Mouse (Mus musculus) urinary bladder, postnatal 14 days (tissue): ENCODE data around the gene Bach1.
A peak's percentile ranks its signal among the peaks of the same experiment; 100 is the strongest.

Experiments used
- DNase-seq: peaks from one replicate; pipeline ENCODE4 v3.0.0; 2021; ENCODE audit warnings: low spot score

The Bach1 gene

GRCm38 (mm10) chr16:87711961-87712360, 13.2 kb downstream of the Bach1 start:
- DNase-seq: no peak

GRCm38 (mm10) chr16:87712986-87713693, 14.4 kb downstream of the Bach1 start:
- peak; percentile 43 for DNase-seq

GRCm38 (mm10) chr16:87714550-87714949, 15.8 kb downstream of the Bach1 start:
- no peak for DNase-seq

DNA sequence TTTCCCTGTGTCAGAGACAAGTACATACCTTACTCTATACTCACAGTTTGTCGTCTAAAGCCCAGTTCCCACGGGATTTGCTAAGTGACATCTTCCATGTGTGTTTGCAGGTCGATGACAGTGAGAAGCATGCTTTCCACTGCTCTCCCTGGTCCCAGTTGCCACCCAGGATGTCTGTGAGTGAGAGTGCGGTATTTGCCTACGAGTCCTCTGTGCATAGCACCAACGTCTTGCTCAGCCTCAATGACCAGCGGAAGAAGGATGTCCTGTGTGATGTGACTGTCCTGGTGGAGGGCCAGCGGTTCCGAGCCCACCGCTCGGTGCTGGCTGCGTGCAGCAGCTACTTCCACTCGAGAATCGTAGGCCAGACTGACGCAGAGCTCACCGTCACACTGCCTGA, 16.5 kb downstream of the Bach1 start:
- DNase-seq: no peak

GRCm38 (mm10) chr16:87716269-87716668, 17.5 kb downstream of the Bach1 start:
- no peak for DNase-seq

GRCm38 (mm10) chr16:87717046-87717660, 18.4 kb downstream of the Bach1 start:
- DNase-seq: no peak

DNA sequence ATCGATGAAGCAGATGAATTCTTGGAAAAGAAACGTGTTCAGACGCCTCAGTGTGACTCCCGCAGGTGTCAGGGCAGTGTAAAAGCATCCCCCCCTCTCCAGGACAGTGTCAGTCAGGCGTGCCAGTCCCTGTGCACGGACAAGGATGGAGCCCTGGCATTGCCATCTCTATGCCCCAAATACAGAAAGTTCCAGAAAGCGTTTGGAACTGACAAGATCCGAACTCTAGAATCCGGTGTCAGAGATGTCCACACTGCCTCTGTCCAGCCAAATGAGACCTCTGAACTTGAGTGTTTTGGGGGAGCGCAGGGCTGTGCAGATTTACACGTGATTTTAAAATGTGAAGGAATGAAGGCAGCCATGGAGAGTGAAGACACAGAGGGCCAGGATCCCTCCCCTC, 20.3 kb downstream of the Bach1 start:
- DNase-seq: no peak

GRCm38 (mm10) chr16:87719688-87720283, 21.0 kb downstream of the Bach1 start:
- no peak for DNase-seq

DNA sequence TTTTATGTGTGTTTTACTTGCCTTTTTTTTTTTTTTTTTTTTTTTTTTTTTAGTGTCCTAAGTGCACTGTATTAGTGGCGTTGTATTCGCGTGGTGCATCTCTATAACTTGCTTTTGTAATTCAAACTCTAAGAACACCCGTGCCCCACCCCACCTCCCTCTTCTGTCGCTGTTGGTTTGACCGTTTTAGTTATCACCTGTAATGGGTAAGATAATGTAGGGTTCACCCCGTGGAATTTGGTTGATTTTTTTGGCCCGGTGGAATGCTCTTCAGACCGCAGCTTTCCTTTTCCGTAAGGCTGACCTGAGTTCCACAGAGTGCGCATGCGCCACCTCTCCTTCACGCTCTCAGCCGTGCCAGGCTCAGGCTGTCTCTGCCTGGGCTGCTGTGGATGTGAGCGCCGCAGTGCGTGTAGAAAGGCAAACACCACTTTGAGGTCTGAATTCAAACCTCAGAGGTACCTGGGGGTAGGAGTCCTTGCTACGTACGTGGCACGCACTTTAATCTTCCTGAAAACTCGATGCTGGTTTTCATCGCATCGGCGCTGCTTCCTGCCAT, 22.2 kb downstream of the Bach1 start:
- no peak for DNase-seq

DNA sequence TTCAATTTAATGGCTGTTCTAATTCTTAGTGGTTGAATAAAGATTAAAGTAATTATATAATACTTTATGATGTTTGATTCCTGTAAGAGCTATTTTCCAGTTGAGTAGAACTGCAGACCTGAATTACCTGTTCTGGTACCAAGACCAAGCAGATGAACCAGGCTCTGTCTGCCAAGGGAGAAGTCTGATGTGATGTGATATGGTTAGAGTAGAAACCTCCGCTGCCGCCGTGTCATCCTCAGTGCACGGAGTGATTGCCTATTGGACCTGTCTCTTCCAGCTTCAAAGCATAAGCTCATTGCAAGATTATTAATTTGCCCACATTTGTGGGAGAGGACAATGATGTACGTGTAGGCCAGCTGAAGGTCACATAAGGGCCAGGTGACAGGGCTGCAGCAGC, 24.1 kb downstream of the Bach1 start:
- DNase-seq: no peak

DNA sequence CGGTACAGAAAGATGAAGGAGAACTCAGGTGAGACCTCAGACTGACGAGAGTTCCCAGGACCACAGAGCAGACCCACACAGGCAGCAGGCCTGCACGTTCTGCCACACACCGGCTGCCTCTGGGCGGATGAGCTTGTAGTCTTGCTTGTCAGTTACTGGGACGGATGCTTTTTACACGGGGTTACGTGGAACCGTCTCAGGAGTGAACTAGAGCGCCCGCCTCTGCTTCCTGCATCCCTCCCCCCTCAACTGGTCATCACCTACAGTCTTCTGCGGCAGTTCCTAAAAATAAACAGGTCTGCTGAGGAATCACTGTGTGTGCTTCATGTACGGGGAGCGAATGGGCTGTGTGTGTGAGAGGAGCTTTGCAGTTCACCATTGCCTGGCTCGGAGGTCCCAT, 24.7 kb downstream of the Bach1 start:
- DNase-seq: no peak

DNA sequence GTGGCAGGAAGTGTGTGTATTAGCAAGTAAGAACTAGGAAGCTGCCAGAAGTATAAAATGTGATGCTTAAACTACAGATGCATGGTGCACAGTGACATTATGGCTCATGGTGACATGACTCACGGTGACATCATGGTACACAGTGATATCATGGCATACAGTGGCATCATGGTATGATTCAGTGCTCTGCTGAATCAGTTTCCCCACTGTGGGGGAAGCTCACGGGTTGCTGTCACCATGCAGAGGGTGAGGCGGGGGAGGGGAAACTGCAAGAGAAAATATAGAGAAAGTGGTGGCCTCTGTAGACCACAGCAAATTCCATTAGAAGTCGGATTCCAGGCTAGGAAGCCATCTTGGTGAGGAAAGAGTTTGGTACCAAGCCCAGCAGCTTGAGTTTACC, 26.1 kb downstream of the Bach1 start:
- no peak for DNase-seq

DNA sequence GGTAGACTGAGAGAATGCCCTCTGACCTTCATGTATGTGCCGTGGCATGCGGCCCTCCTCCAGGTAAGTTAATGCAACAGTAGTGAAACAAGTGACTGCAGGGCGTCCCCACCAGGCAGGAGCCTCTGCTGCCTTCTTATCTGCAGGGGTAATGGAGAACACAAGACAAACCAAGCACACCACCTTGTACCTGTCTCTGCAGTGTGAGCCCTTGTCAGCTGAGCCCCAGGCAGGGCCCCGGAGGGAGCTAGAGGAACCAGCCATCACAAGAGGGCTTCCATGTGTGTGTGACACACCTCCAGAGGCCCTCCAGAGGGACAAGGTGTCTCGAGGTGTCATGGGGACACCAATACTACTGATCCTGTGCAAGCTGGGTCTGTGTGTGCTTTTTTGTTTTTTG, 26.5 kb downstream of the Bach1 start:
- DNase-seq: no peak

DNA sequence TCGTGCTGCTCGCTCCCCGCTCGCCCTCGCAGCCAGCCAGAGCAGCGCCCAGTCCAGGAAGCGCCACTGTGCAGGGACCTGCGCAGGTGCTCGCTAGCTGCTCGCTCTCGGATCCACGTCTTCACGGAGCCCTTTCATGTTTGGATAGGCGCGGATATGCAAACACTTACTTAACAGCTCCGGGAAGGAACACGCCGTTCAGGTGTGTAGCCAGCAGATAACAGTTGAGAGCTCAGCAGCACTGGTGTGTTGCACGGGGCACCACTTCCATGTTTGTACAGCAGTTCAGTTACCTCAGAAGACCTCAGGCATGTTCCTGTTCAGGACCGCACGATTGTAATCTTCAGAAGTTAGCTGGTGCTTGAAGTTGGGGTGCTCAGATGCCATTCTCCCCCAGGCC, 27.2 kb downstream of the Bach1 start:
- no peak for DNase-seq

GRCm38 (mm10) chr16:87726369-87726768, 27.6 kb downstream of the Bach1 start:
- no peak for DNase-seq

- no peak for DNase-seq
These were observed 28.5 kb downstream of the Bach1 start for GRCm38 (mm10) chr16:87727250-87727649.

- no peak for DNase-seq
These were observed 29.2 kb downstream of the Bach1 start for GRCm38 (mm10) chr16:87727918-87728317.

- no peak for DNase-seq
These were observed 30.0 kb downstream of the Bach1 start for GRCm38 (mm10) chr16:87728703-87729102.

DNA sequence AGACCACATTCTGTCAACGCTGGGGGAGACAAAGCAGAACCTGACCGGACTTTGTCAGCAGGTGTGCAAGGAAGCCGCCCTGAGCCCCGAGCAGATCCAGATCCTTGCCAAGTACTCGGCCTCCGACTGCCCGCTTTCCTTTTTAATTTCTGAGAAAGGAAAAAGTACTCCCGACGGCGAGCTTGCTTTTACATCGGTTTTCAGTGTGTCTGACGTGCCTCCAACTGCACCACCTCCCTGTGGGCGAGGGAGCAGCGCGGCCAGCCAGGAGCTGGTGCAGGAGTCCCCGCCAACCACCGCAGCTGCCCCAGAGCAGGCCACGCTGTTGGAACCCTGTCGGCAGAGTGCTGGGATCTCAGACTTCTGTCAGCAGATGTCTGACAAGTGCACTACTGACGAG, 30.7 kb downstream of the Bach1 start:
- DNase-seq: no peak

GRCm38 (mm10) chr16:87734868-87735381, 36.2 kb downstream of the Bach1 start:
- DNase-seq: no peak

DNA sequence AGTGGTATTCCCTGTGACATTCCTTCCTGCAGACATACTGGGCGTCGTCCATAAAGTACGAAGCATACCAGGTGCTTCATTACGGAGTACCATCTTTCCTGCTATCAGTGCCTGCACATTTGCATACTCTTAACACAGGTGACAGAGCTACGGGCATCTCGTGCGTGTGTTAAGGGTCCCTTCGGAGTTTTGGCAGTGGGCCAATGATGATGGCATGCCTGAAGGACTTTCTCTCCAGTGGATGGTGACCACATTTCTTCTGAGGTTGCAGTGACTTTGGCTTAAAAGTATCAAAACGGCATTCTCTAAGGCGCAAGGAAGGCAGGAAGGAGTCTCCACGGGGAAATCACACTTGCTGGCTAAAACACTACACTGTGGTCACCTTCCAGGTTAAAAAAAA, 37.4 kb downstream of the Bach1 start:
- DNase-seq: no peak

DNA sequence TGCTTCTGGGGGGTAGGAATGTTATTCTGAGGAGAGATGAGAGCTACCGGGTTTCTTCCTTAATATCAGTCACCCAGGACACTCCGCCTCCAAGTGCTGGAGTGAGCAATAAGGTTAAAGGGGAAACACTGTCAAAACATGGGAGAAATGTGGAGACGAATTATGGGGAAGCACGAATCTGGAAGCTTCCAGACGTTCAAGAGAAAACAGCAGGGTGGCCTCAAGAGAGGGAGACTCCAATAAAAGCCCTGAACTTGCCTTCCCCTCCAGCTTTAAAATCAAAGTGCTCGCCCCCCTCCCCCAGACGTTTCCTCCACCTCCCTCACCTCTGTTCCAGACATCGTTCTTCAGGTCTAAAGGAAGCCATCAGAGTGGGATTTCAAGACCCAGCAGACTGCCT, 38.6 kb downstream of the Bach1 start:
- no peak for DNase-seq
